Mouse (Mus musculus): ENCODE measurements around the gene Prelid3b.
A peak's percentile ranks its signal among the peaks of the same experiment; 100 is the strongest.

Prelid3b gene

DNA sequence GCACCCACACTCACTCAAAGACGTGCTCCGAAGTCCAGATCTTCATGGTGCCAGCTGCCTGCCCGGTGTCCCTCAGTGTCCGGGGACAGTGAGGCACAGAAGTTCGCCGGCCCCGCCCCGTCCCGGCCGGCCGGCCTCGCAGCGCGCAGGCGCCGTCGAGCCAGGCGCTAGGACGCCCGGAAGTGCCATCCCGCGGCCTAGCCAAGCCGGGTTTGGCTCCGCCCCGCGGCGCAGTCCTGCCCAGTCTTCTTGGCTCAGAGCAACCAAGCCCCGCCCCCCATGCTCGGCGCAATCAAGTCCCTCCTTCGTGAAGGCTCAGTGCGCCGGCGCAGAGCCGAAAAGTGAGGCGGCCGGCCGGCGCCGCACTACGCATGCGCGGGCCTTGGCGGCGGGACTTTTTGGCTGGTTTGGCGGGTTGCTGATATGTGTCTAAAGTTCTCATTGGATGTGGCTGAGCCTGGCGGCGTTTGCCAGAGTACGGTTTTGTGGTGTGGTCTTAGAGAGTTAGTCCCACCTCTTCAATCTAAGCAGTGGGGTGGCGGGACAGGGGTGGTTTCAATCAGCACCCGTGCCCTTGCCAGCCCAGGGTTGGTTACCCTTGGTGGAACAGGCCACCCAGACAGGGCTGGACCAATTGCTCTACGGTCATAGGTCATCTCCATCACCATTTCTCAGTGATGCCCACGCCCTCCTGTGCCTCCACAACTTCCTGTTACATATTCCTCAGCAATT lies at the start of gene Prelid3b:
Gene Prelid3b (minus strand): TSS at position 264 of the 732 bp plus-strand sequence.
- peak; percentile 95 to 99 for DNase-seq (ENCODE audit: low spot score in 2 of 2)

DNA sequence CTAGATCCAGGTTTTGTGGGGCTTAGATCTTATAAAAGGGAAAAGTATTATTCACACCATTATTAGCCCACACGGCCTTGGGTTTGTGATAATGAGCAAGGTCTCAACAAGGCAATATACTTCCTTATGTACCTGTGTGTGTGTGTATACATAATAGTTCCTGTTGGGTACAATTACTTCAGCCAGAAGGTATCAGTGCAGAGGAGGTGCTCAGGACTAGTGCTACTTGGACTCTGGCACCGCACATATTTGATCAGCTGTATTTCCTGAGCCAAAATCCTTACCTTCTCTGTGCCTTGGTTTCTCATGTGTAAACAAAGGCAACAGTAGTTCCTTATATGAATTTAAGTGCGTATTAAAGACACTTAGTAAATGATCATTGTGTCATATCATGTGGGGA lies 49.3 kb upstream of the Prelid3b start:
- no peak for DNase-seq (ENCODE audit: low spot score in 2 of 2)

DNA sequence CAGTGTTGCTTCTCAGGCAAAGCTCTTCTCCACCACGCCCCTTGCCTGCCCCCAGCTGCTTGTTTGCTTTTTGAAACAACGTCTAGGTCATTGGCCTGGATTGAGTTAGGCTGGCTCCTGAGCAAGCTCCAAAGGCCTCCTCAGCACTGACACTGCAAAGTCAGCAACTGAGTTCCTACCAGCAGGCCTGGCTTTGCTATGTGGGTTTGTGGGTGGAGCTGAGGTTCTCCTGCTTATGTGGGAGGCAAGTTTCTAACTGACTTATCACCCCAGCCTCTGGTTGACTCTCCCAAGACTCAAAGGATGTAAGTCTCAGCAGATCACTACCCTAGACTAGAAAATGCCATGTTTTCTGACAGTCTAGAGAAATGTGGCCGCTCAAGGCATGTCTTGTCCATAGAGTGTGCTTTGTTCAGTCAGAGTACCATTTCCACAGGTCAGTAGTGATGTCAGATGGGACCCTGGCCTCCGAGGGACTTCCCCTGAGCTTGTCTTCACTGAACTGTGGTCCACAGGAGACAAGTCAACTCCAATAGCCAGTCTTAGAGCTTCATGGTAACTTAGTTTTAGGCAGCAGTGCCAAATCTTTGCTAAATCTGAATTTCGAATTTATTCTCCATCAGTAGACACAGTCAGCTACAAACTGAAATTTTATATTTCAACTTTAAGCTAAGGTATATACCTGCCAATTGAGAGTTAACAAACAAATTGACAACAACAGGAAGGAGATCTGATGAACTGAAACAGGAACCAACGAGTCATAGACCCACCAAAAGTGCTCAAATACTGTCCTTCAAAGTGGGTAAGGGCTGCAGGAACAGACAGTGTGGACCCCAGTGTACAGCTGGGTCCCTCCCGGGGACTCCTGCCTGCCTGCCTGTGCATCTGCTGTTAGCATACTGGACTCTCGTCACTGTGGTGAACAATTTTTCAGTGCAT lies 44.5 kb upstream of the Prelid3b start:
- DNase-seq (ENCODE audit: low spot score in 2 of 2): no peak

DNA sequence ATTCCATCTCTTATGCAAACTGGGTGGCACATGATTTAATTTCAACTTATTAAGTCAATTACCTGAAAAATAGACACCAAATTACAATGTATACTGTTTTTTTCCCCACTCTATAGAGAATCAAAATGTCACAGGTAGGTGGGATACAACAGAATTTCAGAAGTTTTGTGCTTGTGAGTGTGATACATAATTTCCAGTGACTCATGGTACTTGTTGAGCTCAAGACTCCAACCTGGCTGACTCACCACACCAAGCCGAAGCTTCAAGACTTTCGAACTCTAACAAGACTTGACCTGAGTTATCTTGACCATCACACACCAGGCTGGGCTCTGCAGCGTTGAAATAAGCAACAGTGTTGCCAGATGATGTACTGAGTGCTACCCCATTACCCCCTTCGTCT lies 42.0 kb upstream of the Prelid3b start:
- no peak for DNase-seq (ENCODE audit: low spot score in 2 of 2)

DNA sequence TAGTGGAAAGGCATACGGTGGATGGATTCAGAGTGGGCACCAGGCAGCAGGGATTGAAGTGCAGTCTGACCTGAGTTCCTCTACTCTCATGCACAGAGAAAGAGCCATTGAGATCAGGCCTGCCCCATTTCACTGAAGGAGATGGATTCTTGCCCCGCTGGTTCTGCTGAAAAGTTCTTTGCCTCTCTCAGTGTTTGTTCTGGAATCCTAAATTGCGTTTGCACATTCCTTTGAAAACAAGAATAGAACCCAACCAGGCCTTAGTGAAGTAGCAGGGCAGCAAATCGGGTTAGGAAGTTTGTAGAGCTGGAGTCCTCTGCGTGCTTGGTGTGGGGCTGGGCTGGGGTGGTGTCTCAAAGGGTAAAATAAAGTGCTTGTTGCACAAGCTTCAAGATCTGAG lies 40.9 kb upstream of the Prelid3b start:
- no peak for DNase-seq (ENCODE audit: low spot score in 2 of 2)

DNA sequence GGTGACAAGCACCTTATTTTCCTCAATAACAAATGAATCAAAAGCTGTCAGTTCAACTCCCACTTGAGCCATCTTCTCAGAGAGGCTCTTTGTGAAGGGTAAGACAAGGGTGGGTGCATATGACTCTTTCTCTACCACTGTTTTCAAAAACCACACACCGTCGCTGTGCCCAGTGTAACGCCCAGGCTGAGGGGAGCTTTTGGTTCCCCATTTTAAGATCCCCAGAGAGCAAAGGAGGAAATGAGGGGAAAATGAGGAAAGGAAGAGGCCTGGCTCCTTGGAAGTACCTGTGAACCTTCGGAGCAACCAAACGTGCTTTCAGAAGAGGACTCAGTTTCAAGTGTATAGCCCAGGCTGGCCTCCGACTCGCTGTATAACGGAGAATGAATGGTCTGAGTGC lies 36.9 kb upstream of the Prelid3b start:
- DNase-seq (ENCODE audit: low spot score in 2 of 2): no peak

DNA sequence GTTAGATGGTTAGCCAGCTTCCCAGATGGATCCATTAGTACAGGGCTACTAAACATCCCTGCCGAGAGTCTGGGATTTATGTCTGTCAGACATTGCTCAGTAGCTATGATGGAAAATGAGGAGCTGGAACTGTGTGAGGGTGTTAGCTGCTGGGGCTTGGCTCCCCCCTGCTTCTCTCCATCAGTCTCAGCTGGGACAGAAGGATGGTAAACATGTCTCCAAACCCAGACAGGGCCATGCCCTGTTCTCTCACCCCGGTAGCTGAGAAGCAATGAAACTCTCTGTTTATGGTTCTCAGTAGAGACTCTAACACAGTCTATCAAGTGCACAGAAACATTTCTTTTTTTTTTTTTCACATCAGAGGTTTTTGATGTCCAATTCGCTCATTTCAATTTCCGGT lies 35.1 kb upstream of the Prelid3b start:
- DNase-seq (ENCODE audit: low spot score in 2 of 2): no peak

DNA sequence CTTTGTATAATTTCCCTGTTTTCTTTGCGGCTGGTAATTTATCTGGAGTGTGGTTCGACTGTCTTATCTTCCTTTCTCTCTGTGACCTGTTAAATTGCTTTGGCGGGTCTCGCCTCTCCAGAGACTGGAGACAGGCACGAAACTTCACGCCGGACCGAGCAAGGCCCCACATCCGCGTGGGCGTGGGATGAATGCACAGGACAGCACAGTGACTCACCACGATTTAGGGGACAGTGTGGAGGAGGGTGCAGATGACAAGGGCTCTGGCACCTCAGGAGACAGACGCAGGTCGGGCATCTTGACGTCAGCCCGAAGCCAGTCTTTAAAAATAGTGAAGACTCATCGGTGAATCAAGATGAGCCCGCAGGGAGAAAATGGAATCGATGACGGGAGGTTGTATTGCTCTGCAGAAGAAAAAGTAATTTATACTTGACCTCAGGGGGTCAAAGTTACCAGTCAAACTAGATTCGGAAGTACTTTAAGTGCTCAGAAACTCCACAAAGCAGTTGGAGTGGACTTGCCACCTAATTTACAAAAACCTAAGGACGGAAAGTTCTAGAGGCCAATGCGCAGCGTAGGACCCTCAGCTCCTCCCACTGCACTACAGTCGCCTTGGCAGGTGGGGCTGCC lies 30.1 kb upstream of the Prelid3b start:
- no peak for DNase-seq (ENCODE audit: low spot score in 2 of 2)

DNA sequence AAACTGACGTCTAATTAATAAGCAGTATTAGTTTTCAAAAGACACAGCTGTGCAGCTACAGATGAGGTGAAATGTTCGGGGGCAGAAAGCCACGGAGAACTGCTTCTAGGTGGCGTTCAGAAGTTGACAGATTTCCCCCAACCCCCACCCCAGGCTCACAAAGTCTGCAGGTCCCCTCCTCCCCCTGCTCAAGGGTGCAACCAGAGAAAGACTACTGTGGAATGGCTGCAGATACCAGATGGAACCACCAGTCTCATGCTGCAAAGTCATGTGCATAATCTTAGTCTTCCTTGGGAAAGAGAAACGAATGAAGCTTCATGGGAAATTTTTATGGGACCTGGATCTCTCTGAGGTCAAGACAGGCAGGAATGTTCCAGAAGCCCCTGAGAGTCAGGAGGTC lies 29.4 kb upstream of the Prelid3b start:
- no peak for DNase-seq (ENCODE audit: low spot score in 2 of 2)

DNA sequence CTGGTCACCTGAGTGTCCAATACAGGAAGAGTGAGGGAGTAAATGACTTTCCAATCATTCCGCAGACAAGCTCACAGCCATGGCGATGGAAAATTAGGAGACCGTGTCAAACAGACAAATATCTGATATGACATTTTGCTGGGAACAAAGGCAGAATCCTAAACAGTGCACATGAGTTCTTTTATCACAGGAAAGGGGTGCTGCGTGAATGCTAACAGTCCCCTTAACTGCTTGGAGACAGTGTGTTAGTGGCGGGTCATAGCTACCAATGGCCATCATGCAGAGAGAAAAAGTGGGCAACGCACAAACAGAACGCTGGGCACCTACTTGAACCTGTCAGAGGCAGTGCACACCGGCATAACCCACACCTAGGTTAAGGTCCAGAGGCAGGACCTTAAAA lies 28.6 kb upstream of the Prelid3b start:
- DNase-seq (ENCODE audit: low spot score in 2 of 2): no peak

DNA sequence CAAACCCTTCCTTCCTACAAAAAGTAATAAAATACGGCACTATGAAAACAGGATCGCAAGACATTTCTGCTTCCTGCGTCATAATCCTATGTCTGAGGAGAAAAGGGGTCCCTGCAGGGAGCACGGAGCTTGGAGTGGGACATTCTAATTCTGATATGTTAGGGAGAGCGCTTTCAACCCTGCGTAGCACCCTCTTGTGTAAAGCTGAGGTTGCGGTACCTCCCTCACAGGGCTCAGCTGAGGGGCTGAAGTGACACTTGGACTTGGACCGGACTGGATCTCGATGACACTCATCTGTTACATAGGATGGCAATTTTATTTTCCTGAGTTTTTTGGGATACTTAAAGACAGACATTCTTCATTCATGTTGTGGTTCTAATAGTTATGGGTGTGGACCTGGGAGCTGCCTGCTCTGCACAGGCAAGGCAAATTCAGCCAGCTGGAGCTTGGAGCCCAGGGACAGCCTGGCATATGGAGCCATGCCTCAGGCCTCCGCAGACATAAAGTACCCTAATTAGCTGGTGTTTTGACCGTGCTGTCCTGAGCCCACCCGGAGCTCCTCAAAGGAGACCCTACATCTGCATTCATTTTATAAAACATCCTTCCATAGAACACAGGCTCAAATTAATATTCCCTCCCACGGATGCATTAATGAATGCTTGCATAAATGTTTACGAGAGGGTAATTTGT lies 28.1 kb upstream of the Prelid3b start:
- DNase-seq (ENCODE audit: low spot score in 2 of 2): no peak

DNA sequence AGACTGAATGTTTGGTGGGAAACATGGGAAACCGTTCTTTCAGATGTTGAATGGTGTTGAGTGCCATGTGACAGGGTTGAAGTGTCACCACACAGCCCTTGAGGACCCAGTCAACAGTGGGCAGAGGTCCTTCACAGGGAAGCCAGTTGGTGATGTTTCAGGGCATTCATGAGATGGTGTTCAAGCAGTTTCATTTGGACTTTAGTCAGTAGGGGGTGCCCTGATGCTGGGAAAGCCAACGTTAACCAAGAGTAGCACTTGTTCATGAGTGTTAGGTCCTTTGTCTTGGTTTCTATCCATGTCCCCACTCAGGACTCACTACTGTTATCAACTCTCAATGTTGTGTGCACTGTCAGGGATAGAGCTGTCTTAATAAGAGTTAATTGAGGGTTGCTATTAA lies 20.0 kb upstream of the Prelid3b start:
- no peak for DNase-seq (ENCODE audit: low spot score in 2 of 2)

DNA sequence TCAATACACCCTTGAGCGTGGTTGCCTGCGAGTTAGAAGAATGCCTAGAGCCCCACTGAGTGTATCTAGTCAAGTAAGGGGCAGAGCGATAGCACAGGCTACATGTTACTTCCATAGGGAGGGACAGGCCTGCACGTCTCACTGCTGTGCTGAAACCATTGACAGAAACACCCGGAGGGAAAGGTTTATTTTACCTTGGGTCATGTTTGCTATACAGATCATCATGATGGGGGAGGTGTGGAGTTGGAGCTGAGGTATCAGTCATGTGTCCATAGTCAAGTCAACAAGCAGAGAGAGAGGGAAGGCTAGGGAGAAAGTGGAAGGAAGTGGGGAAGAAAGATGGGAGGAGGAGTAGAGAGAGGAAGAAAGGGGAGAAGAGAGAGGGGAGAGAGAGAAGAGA lies 14.1 kb upstream of the Prelid3b start:
- DNase-seq (ENCODE audit: low spot score in 2 of 2): no peak

DNA sequence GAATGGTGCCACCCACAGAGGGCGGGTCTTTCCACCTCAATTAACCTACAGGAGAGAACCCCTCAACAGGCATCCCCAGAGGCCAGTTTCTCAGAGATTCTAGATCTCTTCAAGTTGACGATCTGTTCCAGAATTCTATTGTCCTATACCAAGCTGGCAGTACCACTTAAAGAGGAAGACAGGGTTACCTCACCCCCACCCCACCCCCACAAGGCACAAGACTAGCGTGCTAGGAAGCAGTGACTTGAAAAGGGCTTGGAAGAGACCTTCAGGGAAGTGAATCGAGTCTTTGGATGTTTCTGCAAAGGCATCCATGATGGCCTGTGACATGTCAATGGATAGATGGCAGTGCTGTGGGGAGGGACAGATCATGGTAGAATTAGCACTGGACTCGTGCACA lies 5.9 kb upstream of the Prelid3b start:
- no peak for DNase-seq (ENCODE audit: low spot score in 2 of 2)

DNA sequence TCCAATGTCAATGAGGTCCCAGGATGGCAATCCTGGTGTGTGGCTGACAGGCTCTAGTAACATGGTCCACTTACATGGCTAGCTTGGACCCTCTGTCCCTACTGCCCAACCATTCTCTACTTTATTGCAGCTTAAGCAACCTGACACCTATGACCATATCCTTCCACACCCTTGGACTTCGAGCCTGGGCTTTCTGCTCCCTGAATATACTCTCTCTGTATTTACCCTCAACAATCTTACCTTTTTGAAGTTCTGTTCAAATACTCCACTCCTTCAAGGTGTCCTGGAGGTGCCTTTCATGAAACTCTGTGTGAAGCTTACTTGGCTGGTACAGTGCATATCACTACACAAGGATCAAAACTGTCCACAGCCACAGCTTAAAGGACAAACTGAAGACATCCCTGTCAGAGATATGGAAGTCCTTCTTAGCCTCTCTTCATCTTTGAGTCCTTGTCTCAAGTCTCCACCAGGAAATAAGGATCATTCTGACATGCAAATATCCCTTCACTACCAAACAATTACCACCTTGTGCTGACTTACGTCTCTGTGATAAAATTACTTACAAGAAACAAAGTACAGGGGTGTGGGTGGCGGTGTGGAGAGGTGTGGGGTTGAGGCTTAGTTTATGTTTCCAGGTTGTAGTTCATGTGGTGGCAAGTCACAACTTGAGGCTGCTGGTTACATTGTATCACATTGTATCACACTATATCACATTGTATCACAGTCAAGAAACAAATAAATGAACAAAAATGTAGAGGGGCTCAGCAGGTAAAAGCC lies 4.8 kb upstream of the Prelid3b start:
- no peak for DNase-seq (ENCODE audit: low spot score in 2 of 2)

DNA sequence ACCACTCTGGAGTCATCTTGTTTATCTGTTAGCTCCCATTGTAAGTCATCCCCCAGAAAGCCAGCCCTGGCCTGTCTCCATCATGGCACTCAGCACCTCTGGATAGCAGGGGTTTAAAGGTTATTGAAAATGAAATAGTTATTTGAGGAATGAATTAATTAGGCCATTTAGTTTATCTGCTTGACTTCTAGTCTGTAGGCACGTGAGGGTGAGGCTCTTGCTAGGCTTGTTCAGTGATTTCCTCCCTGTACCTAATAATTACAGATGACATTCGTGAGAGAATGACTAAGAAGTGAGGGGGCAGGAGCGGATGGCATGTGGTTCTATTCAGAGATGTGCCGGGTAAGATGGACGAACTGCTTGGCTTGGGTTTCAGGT lies 658 bp upstream of the Prelid3b start:
- DNase-seq (ENCODE audit: low spot score in 2 of 2): no peak

DNA sequence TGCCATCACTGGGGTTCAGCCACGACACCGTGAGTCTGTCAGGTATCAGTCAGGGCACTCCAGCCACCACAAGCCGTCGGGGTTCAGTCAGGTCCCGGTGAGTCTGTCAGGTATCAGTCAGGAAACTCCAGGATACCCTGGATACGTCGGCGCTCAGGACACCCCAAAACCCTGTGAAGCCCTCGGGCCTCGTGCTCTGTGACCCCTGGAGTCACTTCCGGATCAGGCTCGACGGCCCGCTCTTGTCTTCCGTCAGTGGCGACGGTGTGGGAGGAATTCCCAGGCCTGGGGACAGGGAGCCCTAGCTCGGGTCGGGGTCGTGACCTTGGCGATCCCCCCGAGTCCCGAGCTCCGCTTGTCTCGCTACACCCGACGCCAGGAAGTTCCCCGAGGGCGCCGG lies 474 bp downstream of the Prelid3b start:
- DNase-seq (ENCODE audit: low spot score in 2 of 2): no peak

DNA sequence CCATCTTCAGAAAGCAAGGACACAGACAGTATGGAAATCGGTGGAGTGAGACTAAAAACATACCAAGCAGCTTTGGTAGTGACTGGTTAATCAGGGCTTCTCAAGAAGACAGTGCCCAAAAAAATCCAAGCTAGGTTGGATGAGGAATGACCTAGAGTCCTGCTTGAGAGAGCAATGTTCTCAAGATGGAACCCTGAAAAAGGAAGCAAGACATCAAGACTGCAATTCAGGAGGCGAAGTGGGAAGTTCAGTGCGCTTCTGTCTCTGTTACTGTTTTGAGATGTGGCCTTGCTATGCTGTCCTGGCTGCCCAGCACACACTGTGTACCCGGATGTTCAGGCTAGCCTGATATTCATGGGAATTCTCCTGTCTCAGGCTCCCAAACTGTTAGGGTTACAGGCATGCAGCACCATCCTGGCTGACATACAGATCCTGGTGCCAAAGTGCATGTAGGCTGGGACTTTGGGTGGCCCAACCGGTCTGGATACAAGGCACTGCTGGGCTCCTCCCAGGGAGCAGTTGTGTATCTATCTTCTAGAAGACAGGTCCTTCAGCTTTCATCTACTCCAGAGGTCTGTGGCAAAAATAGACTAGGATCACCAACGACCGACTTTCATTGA lies 2.0 kb downstream of the Prelid3b start:
- no peak for DNase-seq (ENCODE audit: low spot score in 2 of 2)

DNA sequence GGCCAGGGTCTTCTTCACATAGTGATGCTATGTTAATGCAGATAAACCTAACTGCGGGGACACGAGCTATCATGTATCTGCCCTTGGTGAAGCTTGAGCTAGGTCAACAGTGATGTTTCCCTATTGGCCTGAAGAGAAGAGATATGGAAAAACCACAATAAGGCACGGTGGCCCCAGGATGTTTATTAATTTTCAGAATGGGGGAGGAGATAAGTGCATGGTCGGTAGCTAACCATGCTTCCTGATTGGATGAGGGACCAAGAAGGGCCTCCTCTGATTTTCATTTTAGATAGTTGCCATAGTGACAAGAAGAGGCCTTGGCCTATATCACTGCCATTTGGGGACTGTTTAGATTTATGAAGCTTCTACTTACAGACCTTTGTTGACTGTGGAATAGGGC lies 2.5 kb downstream of the Prelid3b start:
- no peak for DNase-seq (ENCODE audit: low spot score in 2 of 2)

DNA sequence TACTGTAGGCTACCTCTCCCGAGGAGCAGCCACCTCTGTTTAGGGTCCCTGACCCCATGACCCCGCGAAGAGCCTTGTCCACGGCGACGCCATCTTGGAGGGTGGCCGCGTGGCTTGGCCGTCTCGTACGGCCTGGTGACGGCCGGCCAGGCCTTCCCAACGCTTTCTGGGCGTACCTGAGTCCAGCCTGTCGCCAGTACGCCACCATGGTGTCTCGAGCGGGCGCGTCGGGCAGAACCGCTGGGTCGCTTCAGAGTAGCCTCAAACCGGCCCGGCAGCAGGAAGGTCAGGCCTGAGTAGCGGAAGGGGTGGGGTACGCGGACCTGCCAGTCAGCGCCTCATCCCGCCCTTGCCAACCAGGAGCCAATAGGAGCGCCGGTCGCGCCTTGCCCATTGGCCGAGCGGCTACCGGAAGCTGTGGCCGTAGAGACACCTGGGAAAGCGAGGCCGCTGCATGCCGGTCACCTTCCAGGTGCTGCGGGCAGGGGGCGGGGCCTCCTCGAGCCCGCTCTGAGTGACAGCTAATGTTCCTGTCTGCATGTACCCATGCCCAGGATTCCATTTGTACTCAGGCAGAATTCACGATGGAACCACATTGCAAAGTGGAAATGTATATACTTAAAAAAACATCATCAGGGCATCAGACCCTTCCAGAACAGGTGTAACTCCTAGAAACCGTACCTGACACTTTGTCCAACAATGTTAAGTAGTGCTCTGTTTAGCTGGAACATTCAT lies 8.9 kb downstream of the Prelid3b start, which contains the start of gene Atp5e:
Gene Atp5e (minus strand): TSS at position 317 of the 735 bp plus-strand sequence.
- DNase-seq (ENCODE audit: low spot score in 2 of 2): peak; percentile 94 to 95
